Mouse (Mus musculus): ENCODE results near the gene Pex26. TPM values are rescaled to one million over a fixed set of nuclear protein-coding genes. Genes with fewer than 3 reads are reported as not detected.

Gene Pex26
- polyA plus RNA-seq, 1 experiment, result 2.7 TPM

DNA sequence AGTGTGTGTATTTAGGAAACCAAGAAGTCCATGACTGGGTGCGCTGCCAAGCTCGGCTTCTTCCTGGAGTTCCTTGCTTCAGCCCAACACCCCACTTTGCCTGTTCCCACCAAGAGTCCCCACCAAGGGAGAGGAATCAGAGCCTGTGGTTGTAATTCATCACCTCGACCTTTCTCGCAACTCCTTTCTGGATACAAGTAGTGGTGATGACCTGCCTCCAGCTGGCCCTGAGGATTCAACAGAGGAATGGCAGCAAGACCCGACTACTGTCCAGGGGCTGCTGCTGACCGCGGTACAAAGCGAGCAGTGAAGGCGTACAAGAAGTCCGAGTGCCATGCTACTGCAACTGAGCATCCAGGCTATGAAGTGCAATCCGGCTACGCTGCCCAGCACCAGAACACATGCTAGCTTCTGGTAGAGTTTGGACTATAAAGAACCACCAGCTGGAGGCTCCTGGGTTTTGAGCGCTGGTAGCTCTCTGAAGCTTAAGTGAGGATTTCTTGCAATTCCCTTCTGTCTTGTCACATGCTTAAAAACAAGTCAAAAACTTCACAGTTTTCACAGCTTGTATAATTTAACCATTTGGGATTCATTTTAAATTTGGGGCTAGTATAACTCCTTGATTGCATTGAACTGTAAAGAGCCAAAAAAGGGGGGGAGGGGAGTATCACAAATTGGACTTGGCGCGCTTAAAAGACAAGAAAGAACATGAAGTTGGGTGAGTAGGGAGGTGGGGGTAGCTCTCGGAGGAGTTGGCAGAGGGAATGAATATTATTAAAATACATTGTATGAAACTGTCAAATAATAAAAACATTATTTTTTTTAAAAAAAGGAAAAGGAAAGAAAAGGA lies 28.8 kb upstream of the Pex26 start:
- Histone ChIP-seq H3K27me3 (ENCODE audit: control insufficient read depth, insufficient read depth, insufficient read length) (no peaks in the 10 kb centered on the region), H3K36me3 (ENCODE audit: control insufficient read depth, insufficient read depth) (no peaks in the 10 kb centered on the region), H3ac (ENCODE audit: control insufficient read depth, insufficient read length, low read depth) (no peak overlapping the region), H3K4me3 (ENCODE audit: insufficient read depth, poor library complexity, severe bottlenecking) (no peak overlapping the region), H3K79me3 (ENCODE audit: low read depth) (no peaks in the 10 kb centered on the region), H3K79me2 (ENCODE audit: control insufficient read depth, insufficient read depth) (no peaks in the 10 kb centered on the region)
- TF ChIP-seq MAX (IDR thresholded peaks at IDR 0.05), result no peak
- TF ChIP-seq FOSL1 (IDR thresholded peaks at IDR 0.05; ENCODE audit: insufficient read depth, low read length, poor library complexity, severe bottlenecking), result no peak
- no peak for TF ChIP-seq CTCF (IDR thresholded peaks at IDR 0.05; ENCODE audit: control insufficient read depth, insufficient read depth, insufficient read length)
- no peak for TF ChIP-seq MYOD1 (IDR thresholded peaks at IDR 0.05; ENCODE audit: control insufficient read depth, insufficient read length, low read depth)
- TF ChIP-seq USF1 (IDR thresholded peaks at IDR 0.05; ENCODE audit: low read depth), result no peak
- no peak for TF ChIP-seq MYOG (IDR thresholded peaks at IDR 0.05; ENCODE audit: control insufficient read depth, extremely low read depth, insufficient read length)
- TF ChIP-seq CEBPB (IDR thresholded peaks at IDR 0.05; ENCODE audit: low read depth), result no peak

DNA sequence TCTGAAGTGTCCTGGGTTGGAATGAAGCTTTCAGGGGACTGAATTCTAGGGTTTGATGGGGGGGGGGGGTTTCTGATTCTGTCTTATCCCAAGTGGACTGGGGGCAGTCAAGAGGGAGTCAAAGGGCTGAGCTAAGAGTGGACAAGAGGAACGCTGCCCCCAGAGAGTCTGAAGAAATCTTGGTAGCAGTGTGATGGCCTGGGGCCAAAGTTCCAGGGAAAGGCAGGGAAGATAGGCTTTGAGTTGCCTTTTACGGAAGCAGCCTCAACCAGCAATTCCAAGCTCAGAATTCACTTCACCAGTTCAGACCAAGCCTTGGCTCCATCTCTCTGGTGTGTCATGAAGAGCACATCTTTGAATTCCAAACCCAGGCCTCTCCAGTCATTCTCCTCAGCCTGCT lies 27.4 kb upstream of the Pex26 start:
- no peaks in the 10 kb centered on the region for H3K79me3 ChIP-seq (ENCODE audit: low read depth)
- no peaks in the 10 kb centered on the region for H3K79me2 ChIP-seq (ENCODE audit: control insufficient read depth, insufficient read depth)
- no peak overlapping the region for H3ac ChIP-seq (ENCODE audit: control insufficient read depth, insufficient read length, low read depth)
- H3K4me3 ChIP-seq (ENCODE audit: insufficient read depth, poor library complexity, severe bottlenecking), result no peak overlapping the region
- no peaks in the 10 kb centered on the region for H3K36me3 ChIP-seq (ENCODE audit: control insufficient read depth, insufficient read depth)
- TF ChIP-seq CEBPB (IDR thresholded peaks at IDR 0.05; ENCODE audit: low read depth) (no peak), MAX (IDR thresholded peaks at IDR 0.05) (no peak), CTCF (IDR thresholded peaks at IDR 0.05; ENCODE audit: control insufficient read depth, insufficient read depth, insufficient read length) (no peak), FOSL1 (IDR thresholded peaks at IDR 0.05; ENCODE audit: insufficient read depth, low read length, poor library complexity, severe bottlenecking) (no peak)
- H3K27me3 ChIP-seq (ENCODE audit: control insufficient read depth, insufficient read depth, insufficient read length), result no peaks in the 10 kb centered on the region

DNA sequence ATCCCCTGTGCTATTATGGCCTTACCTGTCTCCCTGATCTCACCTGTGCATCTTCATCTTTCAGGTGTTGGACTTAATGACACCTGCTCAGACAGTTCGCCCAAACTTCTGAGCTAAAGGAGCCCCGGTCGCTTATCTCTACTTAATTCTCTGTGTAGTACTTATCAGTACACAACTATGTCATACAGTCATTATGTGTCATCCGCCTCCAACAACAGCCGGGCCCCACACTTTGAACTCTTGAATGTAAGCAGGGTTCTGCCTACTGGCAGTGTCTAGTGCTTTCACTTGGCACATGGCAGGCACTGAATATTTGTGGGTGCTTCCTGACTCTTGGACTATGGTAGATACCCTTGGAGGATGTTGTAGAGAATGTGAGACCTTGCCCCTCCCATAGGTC lies 23.9 kb upstream of the Pex26 start:
- Histone ChIP-seq H3K27me3 (ENCODE audit: control insufficient read depth, insufficient read depth, insufficient read length) (no peaks in the 10 kb centered on the region), H3K79me2 (ENCODE audit: control insufficient read depth, insufficient read depth) (no peaks in the 10 kb centered on the region), H3K4me3 (ENCODE audit: insufficient read depth, poor library complexity, severe bottlenecking) (no peak overlapping the region), H3K79me3 (ENCODE audit: low read depth) (no peaks in the 10 kb centered on the region), H3ac (ENCODE audit: control insufficient read depth, insufficient read length, low read depth) (no peak overlapping the region), H3K36me3 (ENCODE audit: control insufficient read depth, insufficient read depth) (no peaks in the 10 kb centered on the region)
- TF ChIP-seq MAX (IDR thresholded peaks at IDR 0.05) (peak; percentile 17), FOSL1 (IDR thresholded peaks at IDR 0.05; ENCODE audit: insufficient read depth, low read length, poor library complexity, severe bottlenecking) (peak; percentile 45), MYOD1 (IDR thresholded peaks at IDR 0.05; ENCODE audit: control insufficient read depth, insufficient read length, low read depth) (peak; percentile 52), CTCF (IDR thresholded peaks at IDR 0.05; ENCODE audit: control insufficient read depth, insufficient read depth, insufficient read length) (no peak)

DNA sequence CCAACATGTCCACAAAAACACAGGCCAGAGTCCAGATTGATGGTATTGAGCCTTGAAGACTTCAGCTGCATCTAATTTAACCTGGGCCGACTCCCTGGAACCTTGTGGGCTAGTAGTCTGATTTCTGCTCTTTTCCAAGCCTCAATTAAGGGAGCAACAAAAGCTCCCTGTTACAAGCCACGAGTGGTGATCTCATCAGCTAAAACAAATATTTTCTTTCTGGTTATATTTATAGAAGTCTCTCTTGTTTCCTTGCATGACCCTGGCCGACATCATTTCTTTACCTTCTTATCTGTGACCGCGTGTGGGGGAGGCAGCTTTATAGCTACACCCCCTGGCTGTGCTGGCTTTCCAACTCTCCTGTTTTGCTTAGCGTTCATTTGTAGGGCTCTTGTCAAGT lies 23.3 kb upstream of the Pex26 start:
- H3K27me3 ChIP-seq (ENCODE audit: control insufficient read depth, insufficient read depth, insufficient read length), result no peaks in the 10 kb centered on the region
- no peak for TF ChIP-seq MYOG (IDR thresholded peaks at IDR 0.05; ENCODE audit: control insufficient read depth, extremely low read depth, insufficient read length)
- no peak for TF ChIP-seq CTCF (IDR thresholded peaks at IDR 0.05; ENCODE audit: control insufficient read depth, insufficient read depth, insufficient read length)
- TF ChIP-seq MYOD1 (IDR thresholded peaks at IDR 0.05; ENCODE audit: control insufficient read depth, insufficient read length, low read depth), result no peak
- no peak for TF ChIP-seq FOSL1 (IDR thresholded peaks at IDR 0.05; ENCODE audit: insufficient read depth, low read length, poor library complexity, severe bottlenecking)
- TF ChIP-seq CEBPB (IDR thresholded peaks at IDR 0.05; ENCODE audit: low read depth), result no peak
- TF ChIP-seq MAX (IDR thresholded peaks at IDR 0.05), result no peak
- TF ChIP-seq USF1 (IDR thresholded peaks at IDR 0.05; ENCODE audit: low read depth), result no peak

DNA sequence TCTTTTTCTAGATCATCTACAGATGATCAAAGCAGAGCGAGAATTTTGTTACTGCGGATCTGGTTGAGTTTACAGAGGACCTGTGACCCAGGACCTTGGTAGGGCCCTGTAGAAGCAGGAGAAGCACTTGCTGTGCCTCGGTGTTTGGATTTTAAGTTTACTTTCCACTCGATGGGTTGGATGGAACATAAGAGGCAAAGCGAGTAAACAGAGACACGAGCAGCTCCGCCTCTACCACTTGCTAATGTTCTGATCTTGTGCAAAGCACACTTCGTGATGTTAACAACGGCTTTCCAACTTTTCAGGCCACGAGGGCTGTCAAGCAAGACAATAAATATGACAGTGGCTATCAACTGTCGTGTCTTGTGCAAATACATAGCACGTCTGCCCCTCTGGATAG lies 20.9 kb upstream of the Pex26 start:
- H3K4me3 ChIP-seq (ENCODE audit: insufficient read depth, poor library complexity, severe bottlenecking), result no peak overlapping the region
- H3K79me3 ChIP-seq (ENCODE audit: low read depth), result no peaks in the 10 kb centered on the region
- no peak overlapping the region for H3ac ChIP-seq (ENCODE audit: control insufficient read depth, insufficient read length, low read depth)
- H3K27me3 ChIP-seq (ENCODE audit: control insufficient read depth, insufficient read depth, insufficient read length), result no peaks in the 10 kb centered on the region
- H3K36me3 ChIP-seq (ENCODE audit: control insufficient read depth, insufficient read depth), result no peaks in the 10 kb centered on the region
- TF ChIP-seq CTCF (IDR thresholded peaks at IDR 0.05; ENCODE audit: control insufficient read depth, insufficient read depth, insufficient read length) (no peak), FOSL1 (IDR thresholded peaks at IDR 0.05; ENCODE audit: insufficient read depth, low read length, poor library complexity, severe bottlenecking) (no peak), MAX (IDR thresholded peaks at IDR 0.05) (no peak), MYOG (IDR thresholded peaks at IDR 0.05; ENCODE audit: control insufficient read depth, extremely low read depth, insufficient read length) (no peak), USF1 (IDR thresholded peaks at IDR 0.05; ENCODE audit: low read depth) (no peak), CEBPB (IDR thresholded peaks at IDR 0.05; ENCODE audit: low read depth) (no peak), MYOD1 (IDR thresholded peaks at IDR 0.05; ENCODE audit: control insufficient read depth, insufficient read length, low read depth) (no peak)
- H3K79me2 ChIP-seq (ENCODE audit: control insufficient read depth, insufficient read depth), result no peaks in the 10 kb centered on the region

More for the DNA sequence above, 23.3 kb upstream of the Pex26 start:
- Histone ChIP-seq H3K79me2 (ENCODE audit: control insufficient read depth, insufficient read depth) (no peaks in the 10 kb centered on the region), H3K79me3 (ENCODE audit: low read depth) (no peaks in the 10 kb centered on the region), H3K4me3 (ENCODE audit: insufficient read depth, poor library complexity, severe bottlenecking) (no peak overlapping the region), H3ac (ENCODE audit: control insufficient read depth, insufficient read length, low read depth) (no peak overlapping the region), H3K36me3 (ENCODE audit: control insufficient read depth, insufficient read depth) (no peaks in the 10 kb centered on the region)

All from C2C12 (cell line).